Mouse (Mus musculus) liver, adult (tissue): ENCODE results near the gene Meis3.

ENCODE experiments used
- GATA4 ChIP-seq: IDR thresholded peaks from 2 replicates; pipeline ENCODE4 v1.6.1; 2014; ENCODE audit warnings: mild to moderate bottlenecking, low read length; ENCODE audit not compliant: insufficient replicate concordance

The Meis3 gene

DNA sequence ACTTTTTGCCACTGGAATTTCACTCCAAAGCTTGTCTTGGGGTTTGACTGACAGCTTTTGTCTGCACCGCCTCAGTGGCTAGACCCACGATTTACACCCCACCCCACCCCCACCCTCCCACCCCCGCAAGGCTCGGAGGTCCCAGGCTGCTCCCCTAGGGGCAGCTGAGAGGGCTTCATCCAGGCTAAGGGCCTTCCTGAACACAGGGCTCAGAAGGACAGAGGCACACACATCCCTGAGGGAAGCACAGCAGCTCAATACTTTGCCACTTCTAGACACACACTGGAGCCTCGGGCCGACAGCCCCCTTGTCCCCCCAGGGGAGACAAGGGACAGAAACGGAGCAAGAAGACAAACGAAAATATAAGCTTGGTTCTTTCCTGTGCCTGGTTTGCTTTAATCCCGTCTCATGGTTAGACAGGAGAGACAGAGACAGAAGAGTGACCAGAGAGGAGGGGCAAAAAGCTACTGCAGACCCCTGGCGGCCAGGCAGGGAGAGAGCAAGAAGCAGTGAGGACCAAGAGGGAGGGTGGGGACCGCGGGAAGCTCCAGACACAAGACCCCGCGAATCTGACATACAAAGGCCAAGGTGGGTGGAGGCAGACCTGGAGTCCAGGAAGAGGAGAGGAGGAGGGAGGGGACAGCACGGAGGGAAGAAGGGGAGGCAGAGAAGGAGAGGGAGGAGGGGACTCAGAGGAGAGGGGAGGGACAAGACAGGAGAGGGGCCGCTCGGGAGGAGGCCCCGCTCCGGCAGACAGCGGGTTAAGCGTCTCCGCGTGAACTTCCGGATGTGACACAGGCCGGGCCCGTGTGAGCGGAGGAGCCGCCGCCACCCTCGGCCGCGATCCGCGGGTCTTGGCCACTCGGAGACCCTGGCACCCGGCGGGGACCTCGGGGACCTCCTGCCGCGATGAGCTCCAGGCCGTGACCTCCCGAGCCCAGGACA is at the start of gene Meis3:
TSS of gene Meis3 (plus strand) at position 494 of the 945 bp plus-strand sequence.
- TF ChIP-seq GATA4: no peak

DNA sequence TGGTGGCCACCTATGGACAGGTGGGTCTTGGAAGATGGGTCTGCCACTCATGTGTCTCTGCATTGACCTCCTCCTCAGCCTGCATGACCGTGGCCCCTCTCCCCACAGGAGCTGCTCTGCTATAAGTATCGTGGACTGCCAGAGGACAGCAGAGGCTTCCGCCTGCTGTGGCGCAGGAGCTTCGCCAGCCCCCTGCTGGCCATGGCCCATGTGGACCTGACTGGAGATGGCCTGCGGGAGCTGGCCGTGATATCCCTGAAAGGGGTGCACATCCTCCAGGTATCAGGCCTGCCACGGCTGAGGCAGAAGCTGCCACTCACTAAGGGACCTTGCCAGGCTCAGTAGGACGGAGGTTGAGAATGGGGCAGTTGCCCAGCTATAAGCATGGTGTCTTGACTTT is 49.1 kb upstream of the Meis3 start:
- TF ChIP-seq GATA4: no peak

DNA sequence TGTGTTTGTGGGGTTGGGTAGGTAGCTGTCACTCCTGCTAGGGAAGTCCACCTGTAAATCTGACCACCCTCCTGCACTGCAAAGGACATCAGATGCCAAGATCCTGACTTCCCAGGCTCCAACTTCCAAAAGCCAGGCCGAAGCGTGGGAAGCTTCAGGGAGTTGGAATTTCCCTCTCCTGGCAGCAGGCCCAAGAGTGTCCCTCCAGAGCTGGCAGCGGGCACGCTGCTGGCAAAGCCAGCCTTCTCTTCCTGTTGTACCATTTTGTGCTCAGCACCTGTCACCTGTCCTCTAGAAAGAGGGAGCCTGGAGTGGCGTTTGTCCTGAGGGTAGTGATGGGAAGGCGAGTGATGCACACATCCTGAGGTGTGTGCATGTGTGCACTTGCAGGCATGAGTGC is 46.5 kb upstream of the Meis3 start:
- TF ChIP-seq GATA4: no peak

DNA sequence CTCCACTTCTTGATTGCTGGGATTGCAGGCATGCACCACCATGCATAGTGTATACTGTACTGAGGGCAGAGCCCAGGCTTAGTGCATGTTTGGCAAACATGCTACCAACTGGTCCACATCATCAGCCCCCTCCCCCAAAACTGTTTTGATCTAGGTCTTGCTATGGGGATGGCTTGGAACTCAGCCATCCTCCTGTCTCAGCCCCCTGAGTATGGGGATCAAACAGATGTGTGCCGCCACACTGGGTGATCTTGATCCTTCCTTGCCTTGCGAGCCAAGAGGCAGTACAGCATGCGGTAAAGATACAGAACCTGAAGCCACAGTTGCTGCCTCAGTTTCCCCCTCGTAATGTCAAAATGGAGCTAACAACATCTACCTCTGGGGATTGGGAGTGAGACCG is 46.0 kb upstream of the Meis3 start:
- no peak for TF ChIP-seq GATA4

DNA sequence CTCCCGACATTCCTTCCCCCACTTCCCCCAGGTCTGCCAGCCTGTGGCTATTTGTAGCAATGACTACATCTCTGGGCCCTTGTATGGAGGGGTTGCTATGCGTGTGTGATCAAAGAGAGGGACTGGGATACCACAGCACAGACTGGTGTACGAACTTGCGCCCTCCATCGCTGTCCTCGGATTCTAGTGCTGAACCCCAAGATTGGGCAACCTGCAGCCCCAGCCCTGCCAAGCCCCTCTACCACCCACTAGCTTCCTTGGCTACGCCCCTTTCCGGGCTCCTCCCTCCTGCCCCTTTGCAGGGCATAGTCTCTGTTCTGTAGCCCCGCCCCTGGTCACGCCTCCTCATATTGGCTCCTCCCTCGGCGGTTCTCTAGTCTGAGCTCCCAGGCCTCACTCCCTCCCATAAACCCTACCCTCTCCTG is 45.5 kb upstream of the Meis3 start, which contains the start of gene Slc8a2:
TSS of gene Slc8a2 (plus strand) at position 406 of the 425 bp plus-strand sequence.
- no peak for TF ChIP-seq GATA4

DNA sequence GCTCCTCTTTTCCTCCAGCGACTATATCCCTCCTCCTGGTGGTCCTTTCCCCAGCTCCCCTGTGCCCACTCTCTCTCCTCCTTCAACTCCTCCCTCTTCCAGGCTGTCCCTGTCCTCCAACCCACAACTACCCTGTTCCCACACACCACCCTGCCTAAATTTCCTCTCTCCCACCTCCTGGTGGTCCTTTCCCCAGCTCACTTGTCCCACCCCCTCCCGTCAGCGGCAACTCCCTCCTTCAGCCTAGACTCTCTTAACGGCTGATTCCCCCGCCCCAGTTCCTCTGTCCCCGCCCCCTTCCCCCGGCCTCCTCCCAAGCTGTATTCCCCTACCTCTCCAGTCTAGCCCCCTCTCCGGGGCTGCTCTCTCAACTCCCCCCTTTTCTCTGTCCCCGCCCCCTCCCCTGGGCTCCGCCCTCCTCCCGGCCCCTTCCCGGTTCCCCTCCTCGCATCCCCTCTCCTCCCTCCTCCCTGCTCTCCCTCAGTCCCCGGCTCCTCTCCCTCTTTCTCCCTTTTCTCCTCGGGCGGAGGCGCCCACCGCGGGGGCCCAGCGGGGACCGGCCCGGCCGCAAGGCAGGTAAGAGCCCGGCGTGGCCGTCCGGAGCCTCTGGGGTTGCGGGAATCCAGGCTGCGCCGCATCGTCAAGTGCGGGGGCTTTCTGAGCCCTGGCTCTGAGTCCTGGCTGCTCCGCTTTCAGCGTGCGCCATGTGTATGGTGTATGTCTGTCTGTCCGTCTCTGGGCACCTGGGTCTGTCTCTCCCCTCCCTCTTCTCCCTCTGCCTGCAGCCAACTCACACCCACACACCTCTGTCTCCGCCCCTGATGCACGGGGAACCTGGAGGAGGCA is 44.8 kb upstream of the Meis3 start:
- TF ChIP-seq GATA4: no peak

DNA sequence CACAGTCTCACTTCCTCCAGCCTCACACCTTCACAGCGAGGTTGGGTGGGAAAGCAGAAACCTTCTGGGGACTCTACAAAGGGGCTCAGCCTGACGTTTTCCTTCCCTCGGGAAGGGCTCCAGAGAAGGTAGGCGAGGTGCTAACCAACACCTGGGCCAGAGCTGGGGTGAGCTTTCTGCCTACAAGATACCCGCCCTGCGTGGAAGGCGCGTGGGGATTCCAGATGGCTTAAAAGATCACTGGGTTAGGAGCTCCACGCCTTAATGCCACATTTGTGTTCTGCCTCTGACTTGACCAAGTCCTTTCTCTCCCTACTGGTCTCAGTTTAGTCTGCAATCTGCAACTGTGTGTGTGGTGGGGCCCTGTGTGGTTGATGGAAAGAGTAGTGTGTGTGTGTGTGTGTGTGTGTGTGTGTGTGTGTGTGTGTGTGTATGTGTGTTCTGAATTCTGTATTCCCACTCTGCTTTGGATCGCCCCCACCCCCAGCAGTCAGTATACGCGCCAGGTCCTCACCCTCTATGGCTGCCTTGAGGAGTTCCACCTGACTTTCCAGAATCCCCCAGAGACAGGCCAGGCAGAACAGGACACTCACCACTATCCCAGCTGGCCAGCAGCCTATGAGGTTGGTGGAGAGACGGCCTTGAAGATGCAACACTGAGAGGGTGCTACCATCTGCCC is 43.8 kb upstream of the Meis3 start:
- TF ChIP-seq GATA4: no peak

DNA sequence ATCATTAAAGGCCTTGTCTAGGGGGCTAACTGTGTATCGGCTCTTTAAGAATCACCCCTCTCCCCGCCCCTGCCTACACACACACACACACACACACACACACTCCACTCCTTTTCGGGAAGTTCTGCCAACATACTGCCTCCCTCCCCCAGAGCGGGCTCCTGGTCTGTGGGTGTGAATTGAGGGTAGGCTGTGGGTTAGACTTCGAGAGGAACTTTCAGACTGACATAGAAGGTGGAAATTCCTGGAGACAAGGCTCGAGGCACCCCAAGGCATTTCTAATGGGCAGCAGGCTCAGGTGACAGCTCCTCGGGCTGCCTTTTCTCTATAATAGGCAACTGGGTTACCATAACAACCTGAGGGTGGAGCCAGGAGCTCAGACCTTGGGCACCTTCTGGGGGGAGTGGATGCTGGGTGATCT is 42.7 kb upstream of the Meis3 start:
- TF ChIP-seq GATA4: no peak

DNA sequence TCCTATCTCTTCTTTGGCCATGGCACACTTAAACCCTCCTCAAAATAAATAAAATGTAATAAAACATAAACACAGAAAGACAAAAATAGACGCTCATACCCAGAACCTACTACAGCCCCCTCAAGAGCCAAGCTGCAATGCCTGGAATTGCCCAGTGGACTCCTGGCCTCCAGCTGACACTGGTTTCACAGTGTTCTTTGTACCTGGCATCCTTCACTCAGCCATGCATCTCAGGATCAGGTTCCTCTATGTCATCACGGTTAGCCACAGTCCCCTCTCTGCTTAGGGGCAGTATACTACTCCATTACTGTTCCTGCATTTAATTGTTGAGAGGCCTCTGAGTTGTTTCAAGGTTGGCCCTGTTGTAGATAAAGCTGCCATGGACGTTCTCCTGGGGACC is 42.0 kb upstream of the Meis3 start:
- TF ChIP-seq GATA4: no peak

DNA sequence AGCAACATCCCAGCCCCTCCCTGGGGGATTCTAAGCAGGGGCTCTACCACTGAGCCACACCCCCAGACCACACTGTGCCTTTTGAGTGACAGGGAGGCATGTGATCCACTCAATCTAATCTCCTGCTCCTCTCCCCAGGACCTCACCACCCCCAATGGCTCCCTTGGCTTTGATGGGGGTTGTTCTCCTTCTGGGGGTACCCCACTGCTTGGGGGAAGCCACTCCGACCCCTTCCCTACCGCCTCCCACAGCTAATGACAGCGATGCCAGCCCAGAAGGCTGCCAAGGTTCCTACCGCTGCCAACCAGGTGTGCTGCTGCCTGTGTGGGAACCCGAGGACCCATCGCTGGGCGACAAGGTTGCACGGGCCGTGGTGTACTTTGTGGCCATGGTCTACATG is 41.2 kb upstream of the Meis3 start:
- TF ChIP-seq GATA4: no peak

DNA sequence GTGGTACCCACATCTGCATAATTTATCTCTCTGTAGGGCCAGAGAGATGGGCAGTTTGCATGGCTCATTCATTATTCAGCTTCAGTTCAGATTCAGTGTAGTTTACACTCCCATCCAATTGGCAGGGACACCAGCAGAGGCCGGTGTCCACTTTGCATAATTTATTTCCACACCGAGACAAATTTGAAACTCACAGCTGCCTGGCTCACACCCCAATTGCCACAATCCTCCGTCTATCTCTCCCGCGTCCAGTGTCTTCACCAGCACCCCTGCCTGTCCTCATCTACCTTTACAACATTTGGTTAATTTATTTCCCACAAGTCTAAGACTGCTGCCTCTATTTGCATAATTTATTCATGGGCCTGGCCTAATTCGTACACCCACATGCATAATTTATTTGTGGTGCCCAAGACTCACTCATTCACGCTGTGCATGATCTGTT is 39.9 kb upstream of the Meis3 start:
- TF ChIP-seq GATA4: no peak

DNA sequence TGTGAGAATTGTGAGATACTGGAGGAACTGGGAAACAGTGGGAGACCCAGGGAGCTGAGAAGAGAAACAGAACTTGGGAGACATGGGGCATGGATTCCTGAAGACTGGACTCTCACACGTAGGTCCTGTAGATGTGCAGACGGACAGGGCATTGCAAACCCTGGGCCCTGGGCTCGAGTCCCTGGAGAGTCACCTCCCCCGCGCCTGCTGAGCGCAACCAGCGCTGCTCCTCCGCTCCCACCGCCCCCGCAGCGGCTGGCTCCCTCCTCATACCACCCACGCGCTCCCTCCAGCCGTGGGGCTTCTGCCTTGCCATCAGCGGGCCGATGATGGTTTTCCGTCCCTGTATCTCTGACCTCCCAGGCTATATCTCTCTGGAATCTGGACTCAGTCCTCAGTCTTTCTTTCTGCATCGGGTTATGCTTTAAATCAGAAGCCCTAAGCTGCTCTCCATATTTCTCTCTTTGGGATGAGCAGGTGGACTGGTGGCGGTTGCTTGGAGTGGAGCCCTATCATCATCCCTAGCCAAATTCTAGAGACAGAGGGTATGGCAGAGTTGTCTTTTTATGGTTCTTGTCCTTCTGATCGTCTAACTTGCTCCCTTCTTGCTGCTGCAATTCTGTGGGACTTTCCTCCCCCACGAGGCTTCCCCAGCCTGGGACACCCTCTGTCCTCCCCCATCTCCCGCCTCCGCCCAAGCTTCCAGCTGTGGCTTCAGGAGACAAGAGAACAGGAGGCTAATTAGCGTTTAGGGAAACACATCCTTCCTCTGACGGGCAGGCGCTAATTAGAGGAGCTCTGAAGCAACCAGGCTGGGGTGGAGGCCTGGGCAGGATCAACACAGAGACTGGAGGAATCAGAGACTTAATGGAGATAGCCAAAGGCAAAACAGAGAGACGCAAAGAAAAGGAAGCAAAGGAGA is 28.1 kb upstream of the Meis3 start:
- no peak for TF ChIP-seq GATA4

DNA sequence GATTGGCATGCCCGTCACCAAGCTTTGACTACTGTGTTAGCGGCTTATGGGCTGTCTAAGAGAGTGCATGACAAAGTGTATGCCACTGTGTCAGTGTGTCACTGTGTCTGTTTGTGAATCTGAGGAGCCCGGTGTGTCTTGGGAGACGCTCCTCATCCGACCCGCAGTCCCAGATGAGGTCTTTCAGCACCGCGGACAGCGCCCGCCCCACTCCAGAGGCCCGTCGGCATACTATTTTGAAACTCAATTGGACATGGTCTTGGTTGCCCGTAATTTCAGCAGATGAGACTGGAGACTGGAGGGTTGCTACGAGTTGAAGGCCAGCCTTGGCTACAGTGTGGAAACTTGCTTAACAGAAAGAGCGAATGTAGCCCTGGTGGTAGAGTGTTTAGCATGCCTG is 27.2 kb upstream of the Meis3 start:
- TF ChIP-seq GATA4: no peak

DNA sequence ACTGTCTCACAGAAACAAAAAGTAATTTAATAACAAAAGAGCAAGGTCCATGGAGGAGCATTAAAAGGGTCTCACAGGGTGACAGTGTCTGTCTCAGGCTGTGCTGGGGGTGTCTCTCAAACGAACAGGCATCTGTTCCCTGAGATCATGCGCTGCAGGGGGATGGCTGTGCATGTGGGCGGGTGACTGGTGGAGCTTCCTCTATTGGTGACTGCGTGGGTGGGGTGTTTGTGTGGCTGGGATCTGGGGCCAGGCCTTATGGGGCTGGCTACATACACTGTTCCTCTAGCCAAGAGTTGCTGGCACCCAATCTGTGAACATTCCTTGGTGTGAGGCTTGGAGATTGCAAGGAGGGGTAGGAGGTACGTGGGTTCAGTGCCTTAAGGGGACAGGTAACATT is 25.6 kb upstream of the Meis3 start:
- no peak for TF ChIP-seq GATA4
